Mouse (Mus musculus): ENCODE results near the gene Fmo1. TPM values are rescaled to one million over a fixed set of nuclear protein-coding genes. Genes with fewer than 3 reads are reported as not detected.

Gene Fmo1
- total RNA-seq (2012; rRNA removed) (1.8 and 1.9 TPM in 2 replicates), polyA plus RNA-seq (2012; ENCODE audit: insufficient read depth in 1 of 2, insufficient read length in 2 of 2, low read depth in 1 of 2, low replicate concordance in 2 of 2, missing spikeins in 1 of 2) (not detected)

DNA sequence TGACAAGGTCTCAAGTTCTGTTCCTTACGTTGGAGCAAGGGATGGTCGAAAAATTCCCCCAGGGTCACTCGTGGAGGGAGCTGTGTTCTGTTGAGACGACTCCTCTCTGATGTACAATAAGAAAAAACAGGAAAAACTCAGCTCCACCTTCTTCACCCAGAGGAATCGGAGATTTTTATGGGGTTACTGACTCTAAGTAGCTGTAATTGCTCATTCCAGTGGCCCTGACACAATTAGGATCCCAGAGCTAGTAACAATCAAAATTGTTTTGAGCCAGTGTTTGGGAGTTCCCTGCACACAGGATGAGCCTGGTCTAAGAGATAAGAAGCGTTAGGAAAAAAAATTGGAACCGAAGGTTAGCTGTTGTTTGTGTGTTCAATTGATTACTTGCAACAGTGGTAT lies at the start of gene Fmo1:
Gene Fmo1, minus strand, starts transcription at position 331 of the 402 bp plus-strand sequence.
- no peaks in the 10 kb centered on the region for H3K79me2 ChIP-seq (ENCODE audit: control insufficient read depth, insufficient read depth, low read length, poor library complexity)
- no peak for DNase-seq (ENCODE audit: low read depth, low spot score)
- no peaks in the 10 kb centered on the region for H3K36me3 ChIP-seq (ENCODE audit: control insufficient read depth in 1 of 2, insufficient read depth in 2 of 2, low read length in 2 of 2)
- H3K27ac ChIP-seq (ENCODE audit: control insufficient read depth, low read depth, low read length), result no peak within 1 kb of the TSS
- H3K4me3 ChIP-seq (ENCODE audit: control insufficient read depth in 1 of 2, insufficient read depth in 1 of 2, low read depth in 2 of 2, low read length in 2 of 2), result no peak within 1 kb of the TSS
- TF ChIP-seq POLR2AphosphoS5 (IDR thresholded peaks at IDR 0.05; ENCODE audit: borderline replicate concordance, low read depth, low read length), result no peak
- no peak for TF ChIP-seq UBTF (IDR thresholded peaks at IDR 0.05; ENCODE audit: borderline replicate concordance, insufficient read depth, low read depth, low read length)
- TF ChIP-seq MAZ (IDR thresholded peaks at IDR 0.05; ENCODE audit: low read depth, low read length), result no peak
- TF ChIP-seq MXI1 (IDR thresholded peaks at IDR 0.05; ENCODE audit: low read depth, low read length), result no peak
- TF ChIP-seq NRF1 (IDR thresholded peaks at IDR 0.05; ENCODE audit: insufficient read depth, low read depth, low read length, poor library complexity, severe bottlenecking), result no peak
- TF ChIP-seq MYC (IDR thresholded peaks at IDR 0.05; ENCODE audit: low read depth, low read length), result no peak
- no peak for TF ChIP-seq ZMIZ1 (IDR thresholded peaks at IDR 0.05; ENCODE audit: low read depth, low read length)
- no peak for TF ChIP-seq CHD1 (IDR thresholded peaks at IDR 0.05; ENCODE audit: low read depth, low read length)
- H3K27me3 ChIP-seq (ENCODE audit: control insufficient read depth in 1 of 2, insufficient read depth in 2 of 2, low read length in 2 of 2), result no peaks in the 10 kb centered on the region; a peak in 1 of 4 replicates
- H3K9ac ChIP-seq (ENCODE audit: control insufficient read depth, low read depth, low read length, poor library complexity, severe bottlenecking), result no peak within 1 kb of the TSS
- no peaks in the 10 kb centered on the region for H3K4me1 ChIP-seq (ENCODE audit: control insufficient read depth in 1 of 2, insufficient read depth in 2 of 2, low read length in 2 of 2)
- H3K9me3 ChIP-seq (replicated peaks; ENCODE audit: insufficient read depth, low read length), result no peaks in the 10 kb centered on the region

DNA sequence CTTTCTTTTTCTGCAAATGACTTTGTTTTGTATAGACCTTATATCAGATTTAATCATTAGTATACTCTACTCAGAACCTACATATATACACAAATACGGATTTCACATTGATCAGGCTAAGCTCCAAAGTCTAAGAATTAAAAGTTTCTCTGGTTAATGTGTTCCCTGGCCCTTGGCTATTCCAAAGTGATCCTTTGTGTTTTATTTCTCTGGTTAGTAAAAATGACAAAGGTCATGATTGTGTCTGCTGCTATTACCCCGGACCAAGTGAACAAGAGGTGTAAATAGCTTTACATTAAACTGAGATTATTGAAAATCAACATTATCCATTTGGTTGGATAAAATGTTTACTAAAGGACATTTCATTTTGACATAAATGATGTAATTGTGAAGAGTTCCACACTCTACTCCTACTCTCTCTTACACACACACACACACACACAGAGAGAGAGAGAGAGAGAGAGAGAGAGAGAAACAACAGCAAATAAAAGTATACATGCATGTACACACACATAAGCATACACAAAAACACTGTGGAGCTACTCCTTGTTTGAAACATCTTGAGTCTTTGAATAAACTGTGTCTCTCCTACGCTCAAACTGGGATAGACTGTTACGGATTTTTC lies 48.6 kb upstream of the Fmo1 start:
- Histone ChIP-seq H3K9ac (ENCODE audit: control insufficient read depth, low read depth, low read length, poor library complexity, severe bottlenecking) (no peak overlapping the region), H3K27ac (ENCODE audit: control insufficient read depth, low read depth, low read length) (no peak overlapping the region), H3K36me3 (ENCODE audit: control insufficient read depth in 1 of 2, insufficient read depth in 2 of 2, low read length in 2 of 2) (no peaks in the 10 kb centered on the region), H3K27me3 (ENCODE audit: control insufficient read depth in 1 of 2, insufficient read depth in 2 of 2, low read length in 2 of 2) (no peaks in the 10 kb centered on the region), H3K4me1 (ENCODE audit: control insufficient read depth in 1 of 2, insufficient read depth in 2 of 2, low read length in 2 of 2) (no peaks in the 10 kb centered on the region), H3K4me3 (ENCODE audit: control insufficient read depth in 1 of 2, insufficient read depth in 1 of 2, low read depth in 2 of 2, low read length in 2 of 2) (no peak overlapping the region), H3K9me3 (replicated peaks; ENCODE audit: insufficient read depth, low read length) (no peaks in the 10 kb centered on the region), H3K79me2 (ENCODE audit: control insufficient read depth, insufficient read depth, low read length, poor library complexity) (no peaks in the 10 kb centered on the region)
- DNase-seq (ENCODE audit: low read depth, low spot score), result no peak
- no peak for TF ChIP-seq NELFE (IDR thresholded peaks at IDR 0.05; ENCODE audit: low read depth, low read length)
- no peak for TF ChIP-seq ETS1 (IDR thresholded peaks at IDR 0.05; ENCODE audit: low read depth, low read length)
- no peak for TF ChIP-seq CHD2 (IDR thresholded peaks at IDR 0.05; ENCODE audit: low read length)
- no peak for TF ChIP-seq POLR2AphosphoS2 (IDR thresholded peaks at IDR 0.05; ENCODE audit: low read length)
- no peak for TF ChIP-seq UBTF (IDR thresholded peaks at IDR 0.05; ENCODE audit: borderline replicate concordance, insufficient read depth, low read depth, low read length)
- no peak for TF ChIP-seq SIN3A (IDR thresholded peaks at IDR 0.05; ENCODE audit: low read length)
- TF ChIP-seq USF2 (IDR thresholded peaks at IDR 0.05; ENCODE audit: borderline replicate concordance in 1 of 2, insufficient read depth in 1 of 2, low read depth in 1 of 2, low read length in 2 of 2), result no peak
- no peak for TF ChIP-seq POLR2AphosphoS5 (IDR thresholded peaks at IDR 0.05; ENCODE audit: borderline replicate concordance, low read depth, low read length)
- TF ChIP-seq CTCF (IDR thresholded peaks at IDR 0.05 in 2 of 3, conservative IDR thresholded peaks at IDR 0.05 in 1 of 3; ENCODE audit: control insufficient read depth in 1 of 3, insufficient read depth in 1 of 3, low read depth in 2 of 3, low read length in 3 of 3, poor library complexity in 1 of 3, severe bottlenecking in 1 of 3), result no peak
- no peak for TF ChIP-seq MAX (IDR thresholded peaks at IDR 0.05; ENCODE audit: low read length)
- no peak for TF ChIP-seq BHLHE40 (IDR thresholded peaks at IDR 0.05; ENCODE audit: borderline replicate concordance, low read depth, low read length)
- no peak for TF ChIP-seq ZMIZ1 (IDR thresholded peaks at IDR 0.05; ENCODE audit: low read depth, low read length)
- no peak for TF ChIP-seq E2F4 (IDR thresholded peaks at IDR 0.05; ENCODE audit: borderline replicate concordance, low read depth, low read length)
- no peak for TF ChIP-seq NRF1 (IDR thresholded peaks at IDR 0.05; ENCODE audit: insufficient read depth, low read depth, low read length, poor library complexity, severe bottlenecking)
- TF ChIP-seq ZC3H11A (IDR thresholded peaks at IDR 0.05; ENCODE audit: low read depth, low read length), result no peak
- TF ChIP-seq GABPA (IDR thresholded peaks at IDR 0.05; ENCODE audit: low read depth, low read length), result no peak
- TF ChIP-seq HCFC1 (IDR thresholded peaks at IDR 0.05; ENCODE audit: low read depth, low read length), result no peak
- TF ChIP-seq TAL1 (IDR thresholded peaks at IDR 0.05; ENCODE audit: low read length), result no peak
